23 mouse cellular contexts compared by ENCODE assay signal in the genomic region with DNA sequence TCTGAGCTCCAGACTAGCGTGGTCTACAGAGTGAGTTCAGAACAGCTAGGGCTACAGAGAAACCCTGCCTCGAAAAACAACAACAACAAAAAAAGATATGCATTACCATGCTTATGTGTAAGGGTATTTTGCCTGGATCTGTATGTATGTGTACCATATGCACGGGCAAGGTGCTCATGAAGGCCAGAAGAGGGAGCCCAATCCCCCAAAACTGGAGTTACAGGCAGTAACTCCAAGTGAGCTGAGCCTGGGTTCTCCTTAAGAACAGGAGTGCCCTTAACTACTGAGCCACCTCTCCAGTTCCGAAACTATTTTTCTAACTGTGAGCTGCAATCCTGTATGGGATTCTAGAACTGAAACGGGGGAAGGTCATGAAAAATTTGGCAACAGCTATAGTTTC. TPM values are rescaled to one million over a fixed set of nuclear protein-coding genes. Genes with fewer than 3 reads are reported as not detected.
A peak's percentile ranks its signal among the peaks of the same experiment; 100 is the strongest.
DNase-seq lines count a peak whose midpoint lies in the region; ATAC-seq and TF ChIP-seq lines count a peak whose summit lies in the region.
"Had no signal": no experiment of that assay in that cellular context is flagged by ENCODE, and none has a peak within 500 bp of the region (broad histone marks: within the 10 kb centered on the region; RNA-seq: fewer than 3 reads in every experiment).

No protein-coding gene starts in this region.

- no peak for ATAC-seq in lung, embryonic 14.5 days (ENCODE audit: insufficient read depth)
- ATAC-seq: forebrain, embryonic 13.5 days; midbrain, embryonic 13.5 days had no signal

- H3K9ac ChIP-seq in lung, embryonic 14.5 days = no peak overlapping the region
- H3K9ac ChIP-seq: forebrain, embryonic 13.5 days; limb, embryonic 15.5 days; midbrain, embryonic 13.5 days; stomach, embryonic 15.5 days had no signal

- no peaks in the 10 kb centered on the region for H3K9me3 ChIP-seq in lung, embryonic 14.5 days (ENCODE audit: low read depth, low read length)
- H3K9me3 ChIP-seq: embryonic facial prominence, embryonic 10.5 days; forebrain, embryonic 13.5 days; heart, embryonic 13.5 days; limb, embryonic 15.5 days; midbrain, embryonic 13.5 days; stomach, embryonic 15.5 days had no signal

- intact Hi-C loops in gastrocnemius, adult 2 months (cut with DNase I) = no loop called here

- peak overlapping the region; percentile 78 for H3K27ac ChIP-seq in gastrocnemius, adult 2 months
- H3K27ac ChIP-seq in lung, embryonic 14.5 days (ENCODE audit: low read depth) = no peak overlapping the region
- H3K27ac ChIP-seq in brown adipose tissue, adult 24 weeks (replicated peaks; ENCODE audit: low read depth, low read length) = peak overlapping the region; percentile 96; the same call in 1 of the 2 replicates
- H3K27ac ChIP-seq: embryonic facial prominence, embryonic 10.5 days; forebrain, embryonic 13.5 days; heart, embryonic 13.5 days; limb, embryonic 15.5 days; midbrain, embryonic 13.5 days; stomach, embryonic 15.5 days had no signal

- peaks cover 17% of the 10 kb centered on the region for H3K4me1 ChIP-seq in lung, embryonic 14.5 days (ENCODE audit: insufficient read depth)
- peaks cover 23% of the 10 kb centered on the region for H3K4me1 ChIP-seq in brown adipose tissue, adult 24 weeks (ENCODE audit: control insufficient read depth, insufficient read depth, insufficient read length, low read length)

- DNase-seq in gastrocnemius, adult 2 months = no peak
- DNase-seq in gastrocnemius, postnatal 25 days = no peak
- no peak for DNase-seq in lung, embryonic 14.5 days
- no peak for DNase-seq in lung, postnatal 4 days
- peak; percentile 82 for DNase-seq in ES-CJ7 (ENCODE audit: low read depth, low spot score)
- DNase-seq in spleen, postnatal 10 days (ENCODE audit: low spot score in 2 of 2) = no peak
- DNase-seq in kidney, postnatal 36 days = no peak
- DNase-seq: B cell, adult 2 months; cerebellum, adult 11-12 months; cerebellum, postnatal 36 days; gastrocnemius, postnatal 36 days; heart, postnatal 36 days; kidney, adult 8-10 months; layer of hippocampus, postnatal 36 days; retina, postnatal 1 day; thymus, adult 2 months had no signal

- no peak overlapping the region for H3K4me3 ChIP-seq in gastrocnemius, adult 2 months
- no peak overlapping the region for H3K4me3 ChIP-seq in lung, embryonic 14.5 days (ENCODE audit: low read depth, low read length)
- no peak overlapping the region for H3K4me3 ChIP-seq in brown adipose tissue, adult 24 weeks (ENCODE audit: insufficient read depth, low read depth, low read length)
- H3K4me3 ChIP-seq: embryonic facial prominence, embryonic 10.5 days; forebrain, embryonic 13.5 days; heart, embryonic 13.5 days; limb, embryonic 15.5 days; midbrain, embryonic 13.5 days; stomach, embryonic 15.5 days had no signal

- WGBS in lung, embryonic 14.5 days = 88% methylated on average over 5 of the region's 5 CpGs

- peaks cover 15% of the 10 kb centered on the region; the same call in 1 of the 2 replicates for H3K36me3 ChIP-seq in lung, embryonic 14.5 days (ENCODE audit: insufficient read depth)
- H3K36me3 ChIP-seq: midbrain, embryonic 13.5 days; stomach, embryonic 15.5 days had no signal

- TF ChIP-seq CTCF in gastrocnemius, adult 2 months (IDR thresholded peaks at IDR 0.05) = no peak
- peak; percentile 23; the same call in 1 of the 2 replicates for TF ChIP-seq CTCF in lung, embryonic 14.5 days (IDR thresholded peaks at IDR 0.05; ENCODE audit: low read depth)

- H3K27me3 ChIP-seq in lung, embryonic 14.5 days (ENCODE audit: insufficient read depth, low read length) = no peaks in the 10 kb centered on the region
- H3K27me3 ChIP-seq: forebrain, embryonic 13.5 days; heart, embryonic 13.5 days; limb, embryonic 15.5 days; midbrain, embryonic 13.5 days; stomach, embryonic 15.5 days had no signal

- no peak overlapping the region for H3K4me2 ChIP-seq in lung, embryonic 14.5 days
- H3K4me2 ChIP-seq: forebrain, embryonic 13.5 days; heart, embryonic 13.5 days; limb, embryonic 15.5 days; midbrain, embryonic 13.5 days; stomach, embryonic 15.5 days had no signal

RNA-seq across cellular contexts. Expression of gene Dido1, which starts 3.8 kb away (rescaled TPM):
- total RNA-seq in gastrocnemius, adult 2 months (2021) = 10 to 100 TPM; 18.6 to 22.4 TPM
- 10 to 100 TPM; 14.6 to 16.2 TPM for total RNA-seq in gastrocnemius, postnatal 25 days (2021)
- 34.1 and 36.0 TPM in 2 replicates for polyA plus RNA-seq in lung, embryonic 14.5 days (2014; fragmentation: Nextera tagmentation; extraction: Ambion mirVana)
- 13.6 and 15.3 TPM in 2 replicates for polyA plus RNA-seq in brown adipose tissue, adult 24 weeks (2012; ENCODE audit: insufficient read depth, insufficient read length, missing spikeins)

RNA-seq across cellular contexts. Expression of gene Gid8, which starts 3.9 kb away (rescaled TPM):
- total RNA-seq in gastrocnemius, adult 2 months (2021) = 10 to 100 TPM; 31.1 to 42.1 TPM
- 10 to 100 TPM; 31.8 to 34.4 TPM for total RNA-seq in gastrocnemius, postnatal 25 days (2021)
- 58.6 and 59.1 TPM in 2 replicates for polyA plus RNA-seq in lung, embryonic 14.5 days (2014; fragmentation: Nextera tagmentation; extraction: Ambion mirVana)
- 40.1 and 72.7 TPM in 2 replicates for polyA plus RNA-seq in brown adipose tissue, adult 24 weeks (2012; ENCODE audit: insufficient read depth, insufficient read length, missing spikeins)

RNA-seq across cellular contexts. Expression of gene Slc17a9, which starts 19.1 kb away (rescaled TPM):
- under 1 TPM in 1 of 2 experiments, not detected in 1; 0.33 TPM for total RNA-seq in gastrocnemius, adult 2 months (2021)
- under 1 TPM; 0.20 to 0.48 TPM for total RNA-seq in gastrocnemius, postnatal 25 days (2021)
- 0.80 and 0.88 TPM in 2 replicates for polyA plus RNA-seq in lung, embryonic 14.5 days (2014; fragmentation: Nextera tagmentation; extraction: Ambion mirVana)
- polyA plus RNA-seq in brown adipose tissue, adult 24 weeks (2012; ENCODE audit: insufficient read depth, insufficient read length, missing spikeins) = not detected in 2 replicates
